Mouse (Mus musculus) forebrain, embryonic 14.5 days (tissue): ENCODE results near the gene Map1lc3b. TPM values are rescaled to one million over a fixed set of nuclear protein-coding genes. Genes with fewer than 3 reads are reported as not detected.

Source experiments
- ATAC-seq: fragments of 200-750 bp; cut with Nextera tagmentation; 2 replicates; pipeline ENCODE4 v1.8.0; 2017; ENCODE audit warnings: mild to moderate bottlenecking, moderate library complexity
- DNase-seq: peaks from one replicate; pipeline ENCODE4 v3.0.0-alpha.2; 2015; ENCODE audit warnings: low spot score
- H3K27ac ChIP-seq: fragments of 300-500 bp; sonication (generic); 2 replicates; pipeline ENCODE4 v1.5.1; 2014; ENCODE audit warnings: low read depth, mild to moderate bottlenecking, control low read depth, low read length, moderate library complexity
- H3K27me3 ChIP-seq: fragments of 300-500 bp; sonication (generic); replicated peaks from 2 replicates; pipeline ENCODE4 v1.6.1; 2014; ENCODE audit warnings: low read length, control low read depth, mixed read lengths; ENCODE audit not compliant: control insufficient read depth, insufficient read depth
- H3K36me3 ChIP-seq: fragments of 300-500 bp; sonication (generic); 2 replicates; pipeline ENCODE4 v1.6.1; 2014; ENCODE audit warnings: low read length, control low read depth; ENCODE audit not compliant: control insufficient read depth, insufficient read depth
- H3K4me1 ChIP-seq: fragments of 300-500 bp; sonication (generic); 2 replicates; pipeline ENCODE4 v1.6.1; 2014; ENCODE audit warnings: antibody characterized with exemption, low read length, control low read depth; ENCODE audit not compliant: control insufficient read depth, insufficient read depth
- H3K4me2 ChIP-seq: fragments of 300-500 bp; sonication (generic); 2 replicates; pipeline ENCODE4 v1.6.1; 2014; ENCODE audit warnings: mild to moderate bottlenecking, control low read depth, low read length
- H3K4me3 ChIP-seq: fragments of 300-500 bp; sonication (generic); 2 replicates; pipeline ENCODE4 v1.5.1; 2014; ENCODE audit warnings: low read depth, low read length, control low read depth
- H3K9ac ChIP-seq: fragments of 300-500 bp; sonication (generic); 2 replicates; pipeline ENCODE4 v1.6.1; 2014; ENCODE audit warnings: mild to moderate bottlenecking, low read length, control low read depth, moderate library complexity
- H3K9me3 ChIP-seq: fragments of 300-500 bp; sonication (generic); replicated peaks from 2 replicates; pipeline ENCODE4 v1.6.1; 2016; ENCODE audit warnings: low read length, control low read depth, mixed read lengths; ENCODE audit not compliant: control insufficient read depth
- WGBS: fragments of 180-500 bp; shearing (Covaris S2); extraction: QIAGEN DNeasy Blood & Tissue Kit; methylation state at CpG from one replicate; pipeline ENCODE4 v1.1.7; 2014; 5-methylcytosine and 5-hydroxymethylcytosine counted together
- polyA plus RNA-seq: library from polyadenylated mRNA; unstranded; fragments of >200 nt; fragmentation: Nextera tagmentation; extraction: Ambion mirVana; gene quantifications from 2 replicates; pipeline ENCODE4 v1.2.1, GENCODE M21; 2014

Gene Map1lc3b
- polyA plus RNA-seq, 1 experiment from 2014 or later = 435 TPM

GRCm38 (mm10) chr8:121552506-121552905, 37.7 kb upstream of the Map1lc3b start:
- no peak for ATAC-seq
- Histone ChIP-seq H3K9me3 (no peaks in the 10 kb centered on the region), H3K4me3 (no peak overlapping the region), H3K4me1 (no peaks in the 10 kb centered on the region), H3K27ac (no peak overlapping the region), H3K27me3 (no peaks in the 10 kb centered on the region), H3K9ac (no peak overlapping the region), H3K36me3 (peaks cover 59% of the 10 kb centered on the region), H3K4me2 (no peak overlapping the region)
- WGBS = 85% methylated on average over 9 of the region's 9 CpGs
- no peak for DNase-seq

DNA sequence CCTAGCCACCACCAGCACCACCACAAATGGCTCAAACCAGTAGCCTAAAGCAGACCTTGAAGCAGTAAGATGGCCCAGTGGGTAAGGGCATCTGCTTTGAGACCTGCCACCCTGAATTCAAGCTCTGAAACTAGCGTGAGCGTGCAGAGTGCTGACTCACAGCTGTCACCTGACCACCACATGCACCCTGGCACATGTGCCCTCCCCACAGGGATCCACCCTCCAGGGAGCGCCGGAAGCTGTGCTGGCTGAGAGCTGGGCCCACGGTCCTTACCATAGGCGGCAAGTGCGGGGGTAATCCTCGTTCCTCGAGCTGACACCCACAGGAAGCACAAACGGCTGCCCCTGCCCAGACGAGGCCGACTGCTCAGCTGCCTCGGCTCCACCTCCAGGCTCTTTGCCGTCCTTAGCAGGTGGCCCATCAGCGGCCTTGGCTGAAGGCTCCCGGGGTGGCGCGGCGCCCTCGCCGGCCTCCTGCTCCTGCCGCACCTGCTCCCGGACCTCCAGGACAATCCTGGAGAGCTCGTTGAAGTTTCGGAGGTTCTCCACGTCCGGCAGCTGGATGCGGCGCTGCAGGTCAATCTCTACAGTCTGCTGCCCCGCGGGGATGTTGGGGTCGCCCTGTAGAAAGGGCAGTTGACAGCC, 36.2 kb upstream of the Map1lc3b start:
- no peaks in the 10 kb centered on the region for H3K4me1 ChIP-seq
- H3K9me3 ChIP-seq = no peaks in the 10 kb centered on the region
- H3K27me3 ChIP-seq = no peaks in the 10 kb centered on the region
- H3K4me2 ChIP-seq = no peak overlapping the region
- no peak overlapping the region for H3K27ac ChIP-seq
- WGBS = 93% methylated on average over 32 of the region's 32 CpGs
- no peak overlapping the region for H3K4me3 ChIP-seq
- peaks cover 71% of the 10 kb centered on the region for H3K36me3 ChIP-seq
- DNase-seq (no peak), ATAC-seq (no peak)
- no peak overlapping the region for H3K9ac ChIP-seq

DNA sequence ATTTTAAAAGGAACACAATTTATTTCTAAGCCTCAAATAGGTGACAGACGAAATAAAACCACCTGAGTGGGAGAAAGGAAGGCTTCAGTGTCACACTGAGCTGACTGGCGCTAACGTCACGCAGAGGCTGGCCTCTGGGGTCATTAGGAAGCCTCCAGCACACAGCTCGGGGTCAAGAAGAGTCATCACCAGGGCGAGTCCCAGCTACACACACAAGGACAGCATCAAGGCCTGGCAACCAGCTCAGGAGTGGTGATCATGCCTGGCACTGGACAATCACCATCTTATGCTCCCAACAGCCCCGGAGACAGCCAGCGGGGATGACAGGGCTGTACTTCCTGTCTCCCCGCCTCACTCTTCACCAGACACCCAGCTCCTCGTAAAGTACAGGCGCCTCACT, 32.4 kb upstream of the Map1lc3b start:
- H3K36me3 ChIP-seq = peaks cover 49% of the 10 kb centered on the region
- no peak overlapping the region for H3K9ac ChIP-seq
- 93% methylated on average over 11 of the region's 11 CpGs for WGBS

DNA sequence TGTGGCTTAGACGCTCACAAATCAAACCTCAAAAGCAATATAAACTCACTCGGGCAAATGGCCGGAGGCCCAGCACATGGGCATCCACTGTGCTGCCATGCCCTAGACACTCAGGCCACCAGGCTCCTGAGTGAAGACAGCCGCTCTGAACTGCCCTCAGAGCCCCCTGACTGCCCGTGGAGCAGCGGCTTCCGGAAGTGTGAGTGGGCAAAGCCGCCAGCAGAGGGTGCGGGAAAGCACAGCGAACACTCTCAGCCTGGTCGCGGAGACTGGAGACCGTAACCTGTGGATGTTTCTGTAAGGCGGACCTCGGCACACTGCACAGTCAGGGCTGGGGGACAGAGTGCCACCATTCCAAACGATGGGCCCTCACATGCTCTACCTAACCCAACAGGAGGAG, 31.6 kb upstream of the Map1lc3b start:
- WGBS = 93% methylated on average over 16 of the region's 16 CpGs
- Histone ChIP-seq H3K4me3 (no peak overlapping the region), H3K4me1 (no peaks in the 10 kb centered on the region), H3K27me3 (no peaks in the 10 kb centered on the region), H3K36me3 (peaks cover 42% of the 10 kb centered on the region), H3K9ac (no peak overlapping the region), H3K27ac (no peak overlapping the region), H3K4me2 (no peak overlapping the region), H3K9me3 (no peaks in the 10 kb centered on the region)
- no peak for ATAC-seq
- no peak for DNase-seq

More for the DNA sequence above, 32.4 kb upstream of the Map1lc3b start:
- no peak overlapping the region for H3K4me2 ChIP-seq
- no peak for DNase-seq
- H3K9me3 ChIP-seq = no peaks in the 10 kb centered on the region
- H3K27ac ChIP-seq = no peak overlapping the region
- H3K4me3 ChIP-seq = no peak overlapping the region
- H3K4me1 ChIP-seq = no peaks in the 10 kb centered on the region
- no peaks in the 10 kb centered on the region for H3K27me3 ChIP-seq
- no peak for ATAC-seq

DNA sequence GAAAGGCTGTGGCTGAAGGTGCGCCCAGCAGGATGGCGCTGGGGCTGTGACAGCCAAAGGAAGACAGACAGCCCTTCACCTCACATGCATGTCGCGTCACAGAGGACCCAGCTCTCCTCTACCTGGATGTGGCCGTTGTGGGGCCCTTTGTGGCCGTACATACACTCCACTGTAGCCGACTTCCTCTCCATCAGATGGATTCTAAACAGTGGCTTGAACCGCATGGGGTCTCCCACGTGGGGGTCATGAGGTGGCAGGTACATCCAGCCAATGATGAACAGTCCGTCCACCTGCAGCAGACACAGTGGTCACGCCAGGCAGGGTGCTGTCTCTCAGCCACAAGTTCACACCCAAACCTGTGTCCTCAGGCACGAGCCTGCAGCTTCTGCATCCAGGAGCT, 30.4 kb upstream of the Map1lc3b start:
- Histone ChIP-seq H3K4me2 (no peak overlapping the region), H3K4me3 (no peak overlapping the region), H3K9ac (no peak overlapping the region), H3K27me3 (no peaks in the 10 kb centered on the region), H3K36me3 (peaks cover 33% of the 10 kb centered on the region), H3K9me3 (no peaks in the 10 kb centered on the region), H3K27ac (no peak overlapping the region), H3K4me1 (no peaks in the 10 kb centered on the region)
- DNase-seq (no peak), ATAC-seq (no peak)
- 91% methylated on average over 12 of the region's 12 CpGs for WGBS

- DNase-seq (no peak), ATAC-seq (no peak)
- Histone ChIP-seq H3K4me2 (no peak overlapping the region), H3K4me3 (no peak overlapping the region), H3K4me1 (no peaks in the 10 kb centered on the region), H3K9ac (no peak overlapping the region), H3K27ac (no peak overlapping the region), H3K36me3 (peaks cover 28% of the 10 kb centered on the region), H3K27me3 (no peaks in the 10 kb centered on the region), H3K9me3 (no peaks in the 10 kb centered on the region)
- 96% methylated on average over 7 of the region's 7 CpGs for WGBS
Observed at GRCm38 (mm10) chr8:121560432-121561100, 29.6 kb upstream of the Map1lc3b start.

GRCm38 (mm10) chr8:121561636-121562345, 28.4 kb upstream of the Map1lc3b start:
- Histone ChIP-seq H3K9ac (no peak overlapping the region), H3K27ac (no peak overlapping the region), H3K9me3 (no peaks in the 10 kb centered on the region), H3K36me3 (peaks cover 32% of the 10 kb centered on the region), H3K4me2 (no peak overlapping the region), H3K27me3 (no peaks in the 10 kb centered on the region), H3K4me1 (no peaks in the 10 kb centered on the region), H3K4me3 (no peak overlapping the region)
- WGBS = 86% methylated on average over 16 of the region's 16 CpGs
- ATAC-seq = no peak
- DNase-seq = no peak

DNA sequence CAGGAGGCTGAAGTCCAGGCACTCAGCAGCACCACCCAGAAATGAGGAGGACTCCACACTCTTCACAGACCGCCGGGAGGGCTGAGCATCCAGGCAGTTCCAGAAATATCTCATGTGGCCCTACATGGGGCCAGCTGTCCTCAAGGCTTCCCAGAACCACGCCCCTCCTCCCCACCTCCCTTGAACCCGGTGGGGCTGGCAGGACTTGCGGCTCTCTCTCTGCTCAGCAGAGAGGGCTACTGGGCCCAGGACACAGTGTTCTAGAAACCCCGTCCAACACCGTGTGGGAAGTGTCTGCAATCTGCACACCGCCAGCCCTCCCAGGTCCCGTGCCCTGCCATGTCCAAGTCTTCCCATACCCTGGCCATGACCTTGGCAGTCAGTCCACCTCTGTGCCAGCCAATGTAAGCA, 27.2 kb upstream of the Map1lc3b start:
- Histone ChIP-seq H3K4me3 (no peak overlapping the region), H3K27ac (no peak overlapping the region), H3K27me3 (no peaks in the 10 kb centered on the region), H3K4me2 (no peak overlapping the region), H3K4me1 (no peaks in the 10 kb centered on the region), H3K9ac (no peak overlapping the region), H3K9me3 (no peaks in the 10 kb centered on the region), H3K36me3 (peaks cover 29% of the 10 kb centered on the region)
- ATAC-seq (no peak), DNase-seq (no peak)
- 89% methylated on average over 9 of the region's 9 CpGs for WGBS

- 72% methylated on average over 6 of the region's 6 CpGs for WGBS
- ATAC-seq (no peak), DNase-seq (no peak)
- H3K36me3 ChIP-seq = peaks cover 22% of the 10 kb centered on the region
- no peaks in the 10 kb centered on the region for H3K4me1 ChIP-seq
- no peak overlapping the region for H3K4me3 ChIP-seq
- no peak overlapping the region for H3K27ac ChIP-seq
- H3K9me3 ChIP-seq = no peaks in the 10 kb centered on the region
- no peak overlapping the region for H3K9ac ChIP-seq
- no peak overlapping the region for H3K4me2 ChIP-seq
- H3K27me3 ChIP-seq = no peaks in the 10 kb centered on the region
Observed at GRCm38 (mm10) chr8:121563701-121564100, 26.5 kb upstream of the Map1lc3b start.
